Mouse (Mus musculus) liver, embryonic 13.5 days (tissue): ENCODE data around the gene Lhfpl1. TPM values are rescaled to one million over a fixed set of nuclear protein-coding genes. Genes with fewer than 3 reads are reported as not detected.

Experiments
- polyA plus RNA-seq: library from polyadenylated mRNA; unstranded; fragments of >200 nt; fragmentation: Nextera tagmentation; extraction: Ambion mirVana; gene quantifications from 2 replicates; pipeline ENCODE4 v1.2.1, GENCODE M21; 2015

Lhfpl1 gene
- polyA plus RNA-seq, 1 experiment from 2014 or later: 0.10 TPM

Other genes with a start within 250 kb of the Lhfpl1 start
- gene Amot, start 156.1 kb upstream of the Lhfpl1 start, polyA plus RNA-seq: 5.2 and 6.4 TPM in 2 replicates